Mouse (Mus musculus) liver, postnatal 0 days (tissue): Measurements from ENCODE around the gene Sema7a.

Experiments used
- CTCF ChIP-seq: sonication (generic); IDR thresholded peaks from 2 replicates; pipeline ENCODE4 v1.5.1; 2016; ENCODE audit warnings: antibody characterized with exemption, low read depth
- EP300 ChIP-seq: IDR thresholded peaks from 2 replicates; pipeline ENCODE4 v1.6.1; 2016; ENCODE audit warnings: antibody characterized with exemption, low read depth, mild to moderate bottlenecking

- TF ChIP-seq CTCF (no peak), EP300 (no peak)
Measured at GRCm38 (mm10) chr9:57959399-57959798, 19.5 kb downstream of the Sema7a start.
